Mouse (Mus musculus) megakaryocyte progenitor cell, adult 5-6 weeks (primary cell): ENCODE data around the gene Mmd. TPM values are rescaled to one million over a fixed set of nuclear protein-coding genes. Genes with fewer than 3 reads are reported as not detected.
A peak's percentile ranks its signal among the peaks of the same experiment; 100 is the strongest.

Source experiments
- ATAC-seq: replicated peaks from 2 replicates; pipeline ENCODE4 v1.8.0; 2016; ENCODE audit warnings: mild to moderate bottlenecking, moderate TSS enrichment, inconsistent platforms; ENCODE audit not compliant: poor library complexity
- total RNA-seq, 2 experiments: library from RNA; stranded (forward) in 1 of 2; stranded (reverse) in 1 of 2; fragments of 157-497, 149-512 nt in 1 of 2; fragments of 200-1000 nt in 1 of 2; gene quantifications; 2 replicates each; pipeline versions ENCODE4 v1.2.3 to v1.2.4; 2015 to 2017

Mmd gene
- total RNA-seq, 2 experiments from 2014 or later = 17.7 to 19.0 TPM

GRCm38 (mm10) chr11:90247793-90248192, 1.5 kb upstream of the Mmd start:
- ATAC-seq = no peak

GRCm38 (mm10) chr11:90249701-90250141, 465 bp downstream of the Mmd start:
- ATAC-seq = no peak

GRCm38 (mm10) chr11:90250189-90250588, 933 bp downstream of the Mmd start:
- ATAC-seq = no peak

GRCm38 (mm10) chr11:90250730-90251129, 1.5 kb downstream of the Mmd start:
- ATAC-seq = no peak

GRCm38 (mm10) chr11:90251923-90252322, 2.7 kb downstream of the Mmd start:
- peak; percentile 14 for ATAC-seq

- ATAC-seq = no peak
Observed at GRCm38 (mm10) chr11:90252366-90252765, 3.1 kb downstream of the Mmd start.

- no peak for ATAC-seq
Observed at GRCm38 (mm10) chr11:90254536-90254935, 5.3 kb downstream of the Mmd start.

GRCm38 (mm10) chr11:90255687-90256086, 6.4 kb downstream of the Mmd start:
- ATAC-seq = no peak

- peak; percentile 65 for ATAC-seq
Observed at GRCm38 (mm10) chr11:90256833-90257525, 7.7 kb downstream of the Mmd start.

- peak; percentile 47 for ATAC-seq
Observed at GRCm38 (mm10) chr11:90258321-90258927, 9.2 kb downstream of the Mmd start.

- peak; percentile 29; the same call in 1 of the 2 replicates for ATAC-seq
Observed at GRCm38 (mm10) chr11:90259071-90259470, 9.8 kb downstream of the Mmd start.

GRCm38 (mm10) chr11:90259826-90260225, 10.6 kb downstream of the Mmd start:
- 0 out of 2 replicates have a peak, but pooled peaks have one; percentile 5 for ATAC-seq

GRCm38 (mm10) chr11:90264180-90264579, 14.9 kb downstream of the Mmd start:
- ATAC-seq = peak; percentile 29; the same call in 1 of the 2 replicates

GRCm38 (mm10) chr11:90265581-90265980, 16.3 kb downstream of the Mmd start:
- no peak for ATAC-seq

GRCm38 (mm10) chr11:90268934-90269333, 19.7 kb downstream of the Mmd start:
- ATAC-seq = no peak

- no peak for ATAC-seq
Observed at GRCm38 (mm10) chr11:90269398-90270123, 20.3 kb downstream of the Mmd start.

GRCm38 (mm10) chr11:90270132-90270877, 21.0 kb downstream of the Mmd start:
- ATAC-seq = no peak

- no peak for ATAC-seq
Observed at GRCm38 (mm10) chr11:90274187-90274586, 24.9 kb downstream of the Mmd start.

GRCm38 (mm10) chr11:90275663-90276062, 26.4 kb downstream of the Mmd start:
- ATAC-seq = no peak

- ATAC-seq = no peak
Observed at GRCm38 (mm10) chr11:90276150-90276549, 26.9 kb downstream of the Mmd start.

GRCm38 (mm10) chr11:90276561-90276960, 27.3 kb downstream of the Mmd start:
- ATAC-seq = no peak
